Mouse (Mus musculus) intestine, postnatal 0 days (tissue): Measurements from ENCODE around the gene Ugt1a9. TPM values are rescaled to one million over a fixed set of nuclear protein-coding genes. Genes with fewer than 3 reads are reported as not detected.
"Not testable (repeated sequence)": the region's sequence is repeated elsewhere in the genome, so short reads cannot be mapped to it uniquely, and the experiment has no call there.

ENCODE experiments used
- ATAC-seq: fragments of 200-750 bp; cut with Nextera tagmentation; 2 replicates; pipeline ENCODE4 v1.8.0; 2017; ENCODE audit warnings: mild to moderate bottlenecking, moderate TSS enrichment, moderate library complexity
- H3K27ac ChIP-seq: fragments of 300-500 bp; sonication (generic); 2 replicates; pipeline ENCODE4 v1.5.1; 2014; ENCODE audit warnings: mild to moderate bottlenecking, low read depth, low read length, moderate library complexity
- H3K27me3 ChIP-seq: fragments of 300-500 bp; sonication (generic); replicated peaks from 2 replicates; pipeline ENCODE4 v1.6.1; 2014; ENCODE audit warnings: low read length, mixed read lengths; ENCODE audit not compliant: control insufficient read depth, insufficient read depth
- H3K36me3 ChIP-seq: fragments of 300-500 bp; sonication (generic); 2 replicates; pipeline ENCODE4 v1.6.1; 2014; ENCODE audit warnings: mild to moderate bottlenecking, moderate library complexity; ENCODE audit not compliant: control insufficient read depth, insufficient read depth
- H3K4me1 ChIP-seq: fragments of 300-500 bp; sonication (generic); replicated peaks from 2 replicates; pipeline ENCODE4 v1.6.1; 2014; ENCODE audit warnings: antibody characterized with exemption, low read length, mixed read lengths; ENCODE audit not compliant: control insufficient read depth, insufficient read depth
- H3K4me2 ChIP-seq: fragments of 300-500 bp; sonication (generic); replicated peaks from 2 replicates; pipeline ENCODE4 v1.6.1; 2014; ENCODE audit warnings: low read depth, mild to moderate bottlenecking, moderate library complexity
- H3K4me3 ChIP-seq: fragments of 300-500 bp; sonication (generic); 2 replicates; pipeline ENCODE4 v1.5.1; 2014; ENCODE audit warnings: low read depth, low read length
- H3K9ac ChIP-seq: fragments of 300-500 bp; sonication (generic); 2 replicates; pipeline ENCODE4 v1.6.1; 2014; ENCODE audit warnings: mild to moderate bottlenecking, low read depth, low read length
- H3K9me3 ChIP-seq: fragments of 300-500 bp; sonication (generic); 2 replicates; pipeline ENCODE4 v1.6.1; 2016; ENCODE audit warnings: mixed run types; ENCODE audit not compliant: control insufficient read depth
- CTCF ChIP-seq: sonication (generic); IDR thresholded peaks from 2 replicates; pipeline ENCODE4 v1.5.1; 2016; ENCODE audit warnings: low read depth, mild to moderate bottlenecking, control low read depth, antibody characterized with exemption, moderate library complexity
- WGBS: fragments of 180-500 bp; shearing (Covaris S2); extraction: QIAGEN DNeasy Blood & Tissue Kit; methylation state at CpG from one replicate; pipeline ENCODE4 v1.1.7; 2014; 5-methylcytosine and 5-hydroxymethylcytosine counted together
- polyA plus RNA-seq: library from polyadenylated mRNA; unstranded; fragments of >200 nt; fragmentation: Nextera tagmentation; extraction: Ambion mirVana; gene quantifications from 2 replicates; pipeline ENCODE4 v1.2.1, GENCODE M21; 2015

Ugt1a9 gene
- polyA plus RNA-seq, 1 experiment from 2014 or later: 38.4 TPM

DNA sequence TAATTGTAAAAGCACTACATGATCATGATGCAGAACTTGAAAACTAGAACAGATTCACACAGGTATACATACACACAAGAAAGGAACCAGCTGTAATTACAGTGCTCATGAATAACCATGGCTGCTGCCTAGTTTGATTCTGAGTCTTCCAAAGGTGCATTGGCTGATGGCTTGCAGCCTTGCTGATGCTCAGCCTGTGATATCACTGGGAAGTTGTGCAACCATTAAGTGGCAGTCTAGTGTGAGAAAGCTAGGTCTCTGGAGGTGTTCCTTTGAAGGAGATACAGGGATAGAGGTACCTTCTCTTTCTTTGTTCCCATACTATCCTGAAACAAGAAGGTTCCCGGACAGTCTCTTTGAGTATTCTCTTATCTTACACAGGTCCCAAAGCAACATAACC, 148.5 kb downstream of the Ugt1a9 start:
- no peaks in the 10 kb centered on the region for H3K27me3 ChIP-seq
- H3K9me3 ChIP-seq: peaks cover 30% of the 10 kb centered on the region
- no peak for TF ChIP-seq CTCF
- no peak overlapping the region for H3K4me2 ChIP-seq
- H3K36me3 ChIP-seq: no peaks in the 10 kb centered on the region
- no peak overlapping the region for H3K9ac ChIP-seq
- no peak overlapping the region for H3K27ac ChIP-seq
- H3K4me3 ChIP-seq: no peak overlapping the region
- no peaks in the 10 kb centered on the region for H3K4me1 ChIP-seq
- WGBS: 19% methylated on average over 1 of the region's 1 CpGs
- no peak for ATAC-seq

- TF ChIP-seq CTCF: no peak
- no peak overlapping the region for H3K4me3 ChIP-seq
- no peak for ATAC-seq
- H3K36me3 ChIP-seq: no peaks in the 10 kb centered on the region
- no peak overlapping the region for H3K4me2 ChIP-seq
- peaks cover 20% of the 10 kb centered on the region for H3K9me3 ChIP-seq
- no peaks in the 10 kb centered on the region for H3K27me3 ChIP-seq
- no peak overlapping the region for H3K27ac ChIP-seq
- H3K4me1 ChIP-seq: no peaks in the 10 kb centered on the region
- H3K9ac ChIP-seq: no peak overlapping the region
Observed at GRCm38 (mm10) chr1:88220336-88220735, 149.7 kb downstream of the Ugt1a9 start.

DNA sequence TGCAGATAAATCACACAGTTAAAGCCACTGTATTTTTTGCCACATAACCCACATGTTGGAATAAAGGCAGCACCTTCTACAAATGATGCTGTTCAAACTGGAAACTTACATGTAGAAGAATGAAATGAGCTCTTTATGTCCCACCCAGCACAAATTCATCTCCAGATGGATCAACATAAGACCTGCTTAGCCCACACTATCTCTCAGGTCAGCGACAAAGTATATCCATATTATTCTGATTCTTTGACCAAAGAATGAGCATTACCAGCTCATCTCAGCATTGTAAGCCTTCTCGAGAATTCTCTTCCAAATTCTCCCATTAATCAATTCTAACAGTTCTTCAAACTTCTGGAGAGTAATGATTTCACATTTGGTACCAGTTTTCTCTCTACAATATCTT, 151.6 kb downstream of the Ugt1a9 start:
- no peak for TF ChIP-seq CTCF
- H3K4me2 ChIP-seq: no peak overlapping the region

GRCm38 (mm10) chr1:88223011-88223515, 152.5 kb downstream of the Ugt1a9 start:
- H3K4me3 ChIP-seq, H3K4me2 ChIP-seq, H3K36me3 ChIP-seq, ATAC-seq, H3K4me1 ChIP-seq, H3K9ac ChIP-seq, H3K27me3 ChIP-seq, H3K27ac ChIP-seq: not testable (repeated sequence)
- peaks cover 18% of the 10 kb centered on the region for H3K9me3 ChIP-seq

More for the DNA sequence above, 151.6 kb downstream of the Ugt1a9 start:
- no peak overlapping the region for H3K27ac ChIP-seq
- no peak overlapping the region for H3K9ac ChIP-seq
- peaks cover 22% of the 10 kb centered on the region for H3K9me3 ChIP-seq
- H3K4me1 ChIP-seq: no peaks in the 10 kb centered on the region
- no peaks in the 10 kb centered on the region for H3K36me3 ChIP-seq
- 51% methylated on average over 2 of the region's 2 CpGs for WGBS
- H3K4me3 ChIP-seq: no peak overlapping the region
- no peaks in the 10 kb centered on the region for H3K27me3 ChIP-seq
- no peak for ATAC-seq

- Histone ChIP-seq H3K4me2 (no peak overlapping the region), H3K4me1 (no peaks in the 10 kb centered on the region), H3K36me3 (no peaks in the 10 kb centered on the region), H3K9ac (no peak overlapping the region), H3K27ac (no peak overlapping the region), H3K9me3 (peaks cover 23% of the 10 kb centered on the region), H3K4me3 (no peak overlapping the region), H3K27me3 (no peaks in the 10 kb centered on the region)
- no peak for ATAC-seq
- no peak for TF ChIP-seq CTCF
- WGBS: 53% methylated on average over 1 of the region's 1 CpGs
Observed at GRCm38 (mm10) chr1:88223591-88223990, 153.0 kb downstream of the Ugt1a9 start.

DNA sequence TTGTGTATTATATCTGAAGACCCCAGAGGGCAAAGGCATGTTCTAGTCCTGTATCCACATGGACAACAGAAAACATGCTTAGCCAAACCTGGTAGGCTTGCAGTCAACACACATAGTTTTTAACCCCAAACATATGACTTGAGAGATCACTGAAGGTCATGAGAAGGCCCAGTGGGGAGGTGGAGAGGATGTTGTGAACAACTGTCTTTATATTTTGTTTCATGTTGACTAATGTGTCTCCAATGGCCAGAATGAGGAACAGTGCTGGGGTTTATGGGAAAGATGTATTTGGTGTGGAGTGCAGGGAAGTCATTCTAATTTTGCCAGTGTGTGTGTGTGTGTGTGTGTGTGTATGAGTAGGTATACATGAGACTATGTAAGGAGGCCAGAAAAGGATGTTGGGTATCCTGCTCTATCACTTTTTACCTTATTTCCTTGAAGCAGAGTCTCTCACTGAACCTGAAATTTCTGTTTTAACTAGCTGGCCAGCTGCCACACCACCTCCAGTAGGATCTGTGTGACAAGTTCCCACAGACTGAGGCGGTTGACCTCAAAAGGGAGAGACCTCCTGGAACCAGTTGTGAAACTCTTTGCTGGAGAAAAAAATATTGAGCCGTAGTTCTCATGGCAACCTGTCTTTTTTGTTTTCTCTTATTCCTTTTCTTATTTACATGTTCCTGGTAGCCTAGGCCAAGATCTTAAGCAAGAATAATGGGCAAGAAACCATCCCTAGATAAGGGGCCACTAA, 153.6 kb downstream of the Ugt1a9 start:
- H3K9ac ChIP-seq: no peak overlapping the region
- WGBS: 60% methylated on average over 2 of the region's 2 CpGs
- no peaks in the 10 kb centered on the region for H3K4me1 ChIP-seq
- no peak overlapping the region for H3K4me3 ChIP-seq
- H3K9me3 ChIP-seq: peaks cover 24% of the 10 kb centered on the region
- no peak overlapping the region for H3K4me2 ChIP-seq
- no peak for ATAC-seq
- no peak overlapping the region for H3K27ac ChIP-seq
- TF ChIP-seq CTCF: no peak
- H3K27me3 ChIP-seq: no peaks in the 10 kb centered on the region
- no peaks in the 10 kb centered on the region for H3K36me3 ChIP-seq

GRCm38 (mm10) chr1:88225301-88225700, 154.7 kb downstream of the Ugt1a9 start:
- WGBS: 40% methylated on average over 2 of the region's 2 CpGs
- peaks cover 32% of the 10 kb centered on the region for H3K9me3 ChIP-seq
- H3K27ac ChIP-seq, H3K4me3 ChIP-seq, H3K4me2 ChIP-seq, H3K4me1 ChIP-seq, ATAC-seq, H3K27me3 ChIP-seq, H3K9ac ChIP-seq, H3K36me3 ChIP-seq: not testable (repeated sequence)
